Mouse (Mus musculus): ENCODE data around the gene Slc7a11. TPM values are rescaled to one million over a fixed set of nuclear protein-coding genes. Genes with fewer than 3 reads are reported as not detected.
A peak's percentile ranks its signal among the peaks of the same experiment; 100 is the strongest.
"Not testable (repeated sequence)": the region's sequence is repeated elsewhere in the genome, so short reads cannot be mapped to it uniquely, and the experiment has no call there.

Slc7a11 gene
- total RNA-seq (2021): 10 to 100 TPM; 23.0 to 28.7 TPM

GRCm38 (mm10) chr3:50443421-50443916 is at the start of gene Slc7a11:
Slc7a11 (minus strand) TSS chr3:50443614.
- no peak for DNase-seq (ENCODE audit: extremely low spot score in 1 of 2, low spot score in 1 of 2)

GRCm38 (mm10) chr3:50491678-50492077 is 48.3 kb upstream of the Slc7a11 start:
- DNase-seq (ENCODE audit: extremely low spot score in 1 of 2, low spot score in 1 of 2): no peak

- DNase-seq (ENCODE audit: extremely low spot score in 1 of 2, low spot score in 1 of 2): no peak
These were observed 40.7 kb upstream of the Slc7a11 start for GRCm38 (mm10) chr3:50484076-50484475.

- no peak for DNase-seq (ENCODE audit: extremely low spot score in 1 of 2, low spot score in 1 of 2)
These were observed 18.8 kb upstream of the Slc7a11 start for GRCm38 (mm10) chr3:50462223-50462622.

- no peak for DNase-seq (ENCODE audit: extremely low spot score in 1 of 2, low spot score in 1 of 2)
These were observed 13.7 kb upstream of the Slc7a11 start for GRCm38 (mm10) chr3:50457136-50457535.

- no peak for DNase-seq (ENCODE audit: extremely low spot score in 1 of 2, low spot score in 1 of 2)
These were observed 13.2 kb upstream of the Slc7a11 start for GRCm38 (mm10) chr3:50456564-50456963.

- DNase-seq (ENCODE audit: extremely low spot score in 1 of 2, low spot score in 1 of 2): no peak
These were observed 12.6 kb upstream of the Slc7a11 start for GRCm38 (mm10) chr3:50456023-50456422.

GRCm38 (mm10) chr3:50445050-50445775 is 1.8 kb upstream of the Slc7a11 start:
- no peak for DNase-seq (ENCODE audit: extremely low spot score in 1 of 2, low spot score in 1 of 2)

- no peak for DNase-seq (ENCODE audit: extremely low spot score in 1 of 2, low spot score in 1 of 2)
These were observed 528 bp upstream of the Slc7a11 start for GRCm38 (mm10) chr3:50443942-50444341.

GRCm38 (mm10) chr3:50442341-50443292 is 797 bp downstream of the Slc7a11 start:
- DNase-seq (ENCODE audit: extremely low spot score in 1 of 2, low spot score in 1 of 2): no peak

GRCm38 (mm10) chr3:50441330-50441729 is 2.1 kb downstream of the Slc7a11 start:
- no peak for DNase-seq (ENCODE audit: extremely low spot score in 1 of 2, low spot score in 1 of 2)

- no peak for DNase-seq (ENCODE audit: extremely low spot score in 1 of 2, low spot score in 1 of 2)
These were observed 3.0 kb downstream of the Slc7a11 start for GRCm38 (mm10) chr3:50440409-50440808.

GRCm38 (mm10) chr3:50439429-50439828 is 4.0 kb downstream of the Slc7a11 start:
- no peak for DNase-seq (ENCODE audit: extremely low spot score in 1 of 2, low spot score in 1 of 2)

GRCm38 (mm10) chr3:50438520-50439253 is 4.7 kb downstream of the Slc7a11 start:
- no peak for DNase-seq (ENCODE audit: extremely low spot score in 1 of 2, low spot score in 1 of 2)

GRCm38 (mm10) chr3:50438081-50438480 is 5.3 kb downstream of the Slc7a11 start:
- DNase-seq (ENCODE audit: extremely low spot score in 1 of 2, low spot score in 1 of 2): not testable (repeated sequence)

GRCm38 (mm10) chr3:50436409-50436808 is 7.0 kb downstream of the Slc7a11 start:
- not testable (repeated sequence) for DNase-seq (ENCODE audit: extremely low spot score in 1 of 2, low spot score in 1 of 2)

- DNase-seq (ENCODE audit: extremely low spot score in 1 of 2, low spot score in 1 of 2): no peak
These were observed 9.6 kb downstream of the Slc7a11 start for GRCm38 (mm10) chr3:50433831-50434230.

- DNase-seq (ENCODE audit: extremely low spot score in 1 of 2, low spot score in 1 of 2): no peak
These were observed 12.6 kb downstream of the Slc7a11 start for GRCm38 (mm10) chr3:50430811-50431210.

GRCm38 (mm10) chr3:50421480-50422277 is 21.7 kb downstream of the Slc7a11 start:
- DNase-seq (ENCODE audit: extremely low spot score in 1 of 2, low spot score in 1 of 2): peak in 1 of 2 experiments; percentile 17

GRCm38 (mm10) chr3:50419161-50419560 is 24.3 kb downstream of the Slc7a11 start:
- no peak for DNase-seq (ENCODE audit: extremely low spot score in 1 of 2, low spot score in 1 of 2)
